Mouse (Mus musculus) liver, embryonic 15.5 days (tissue): ENCODE data around the gene Itgam. TPM values are rescaled to one million over a fixed set of nuclear protein-coding genes. Genes with fewer than 3 reads are reported as not detected.
"Not testable (repeated sequence)": the region's sequence is repeated elsewhere in the genome, so short reads cannot be mapped to it uniquely, and the experiment has no call there.

Experiments
- ATAC-seq: fragments of 200-750 bp; cut with Nextera tagmentation; 2 replicates; pipeline ENCODE4 v1.8.0; 2017; ENCODE audit warnings: moderate number of reproducible peaks, mild to moderate bottlenecking, moderate library complexity; ENCODE audit not compliant: insufficient read depth
- H3K27ac ChIP-seq: fragments of 300-500 bp; sonication (generic); replicated peaks from 2 replicates; pipeline ENCODE4 v1.5.1; 2015; ENCODE audit warnings: mild to moderate bottlenecking, inconsistent platforms
- H3K27me3 ChIP-seq: fragments of 300-500 bp; sonication (generic); 2 replicates; pipeline ENCODE4 v1.6.1; 2015; ENCODE audit warnings: mild to moderate bottlenecking, inconsistent platforms
- H3K36me3 ChIP-seq: fragments of 300-500 bp; sonication (generic); replicated peaks from 2 replicates; pipeline ENCODE4 v1.6.1; 2015; ENCODE audit warnings: moderate library complexity, mild to moderate bottlenecking, inconsistent platforms
- H3K4me1 ChIP-seq: fragments of 300-500 bp; sonication (generic); replicated peaks from 2 replicates; pipeline ENCODE4 v1.6.1; 2015; ENCODE audit warnings: inconsistent platforms
- H3K4me2 ChIP-seq: fragments of 300-500 bp; sonication (generic); 2 replicates; pipeline ENCODE4 v1.6.1; 2015; ENCODE audit warnings: moderate library complexity, mild to moderate bottlenecking, inconsistent platforms
- H3K4me3 ChIP-seq: fragments of 300-500 bp; sonication (generic); replicated peaks from 2 replicates; pipeline ENCODE4 v1.5.1; 2015; ENCODE audit warnings: mild to moderate bottlenecking, inconsistent platforms
- H3K9ac ChIP-seq: fragments of 300-500 bp; sonication (generic); 2 replicates; pipeline ENCODE4 v1.6.1; 2015; ENCODE audit warnings: moderate library complexity, mild to moderate bottlenecking, inconsistent platforms
- H3K9me3 ChIP-seq: fragments of 300-500 bp; sonication (generic); replicated peaks from 2 replicates; pipeline ENCODE4 v1.6.1; 2016; ENCODE audit warnings: inconsistent platforms
- WGBS: fragments of 180-500 bp; shearing (Covaris S2); methylation state at CpG from one replicate; pipeline ENCODE4 v1.1.7; 2015; ENCODE audit warnings: mixed read lengths; ENCODE audit not compliant: insufficient replicate concordance; 5-methylcytosine and 5-hydroxymethylcytosine counted together
- polyA plus RNA-seq: library from polyadenylated mRNA; unstranded; fragments of >200 nt; fragmentation: Nextera tagmentation; extraction: Ambion mirVana; gene quantifications from 2 replicates; pipeline ENCODE4 v1.2.1, GENCODE M21; 2015

Itgam gene
- polyA plus RNA-seq, 1 experiment from 2014 or later: 6.0 TPM

DNA sequence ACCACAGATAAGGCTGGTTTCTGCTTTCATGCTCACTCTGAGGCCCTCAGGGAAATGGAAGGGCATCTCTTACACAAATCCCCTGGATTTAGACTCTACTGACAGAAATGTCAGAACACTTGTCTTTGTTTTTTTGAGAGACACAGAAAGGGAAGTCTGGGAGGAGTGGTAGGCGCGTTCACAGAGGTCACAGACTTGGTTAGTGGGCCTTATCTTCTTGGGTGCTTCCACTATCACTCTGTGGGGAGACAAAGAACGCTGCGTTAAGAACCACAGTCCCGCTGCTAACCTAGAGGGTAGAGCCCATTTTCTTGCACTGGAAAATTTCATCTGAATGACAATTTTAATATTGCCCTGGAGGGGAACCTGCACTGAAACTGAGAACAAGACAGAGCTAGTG lies 69.7 kb downstream of the Itgam start:
- H3K4me2 ChIP-seq: no peak overlapping the region
- ATAC-seq: no peak
- no peaks in the 10 kb centered on the region; the same call in 1 of the 2 replicates for H3K4me1 ChIP-seq
- 9% methylated on average over 5 of the region's 5 CpGs for whole genome bisulfite sequencing
- no peaks in the 10 kb centered on the region for H3K27me3 ChIP-seq
- H3K36me3 ChIP-seq: no peaks in the 10 kb centered on the region
- no peak overlapping the region for H3K27ac ChIP-seq
- H3K4me3 ChIP-seq: no peak overlapping the region
- H3K9ac ChIP-seq: no peak overlapping the region
- no peaks in the 10 kb centered on the region for H3K9me3 ChIP-seq

DNA sequence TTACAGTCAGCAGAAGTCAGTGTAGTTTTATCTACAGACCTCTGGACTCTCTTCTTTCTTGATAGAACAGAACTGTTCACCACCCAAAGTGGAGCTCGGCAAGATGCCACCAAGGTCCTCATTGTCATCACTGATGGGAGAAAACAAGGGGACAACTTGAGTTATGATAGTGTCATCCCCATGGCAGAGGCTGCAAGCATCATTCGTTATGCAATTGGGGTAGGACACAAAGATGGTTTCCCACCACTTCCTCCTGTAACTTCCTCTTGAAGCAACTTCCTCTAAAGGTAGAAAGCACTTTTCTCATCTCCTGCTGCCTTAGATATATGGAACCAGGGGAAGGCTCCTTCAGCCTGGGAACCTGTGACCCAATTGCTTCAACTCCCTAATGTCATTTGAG lies 71.2 kb downstream of the Itgam start:
- Histone ChIP-seq H3K4me3 (no peak overlapping the region), H3K27me3 (no peaks in the 10 kb centered on the region), H3K4me2 (no peak overlapping the region), H3K27ac (no peak overlapping the region), H3K4me1 (no peaks in the 10 kb centered on the region; the same call in 1 of the 2 replicates), H3K9me3 (no peaks in the 10 kb centered on the region), H3K9ac (no peak overlapping the region), H3K36me3 (no peaks in the 10 kb centered on the region)
- no peak for ATAC-seq
- 17% methylated on average over 2 of the region's 2 CpGs for WGBS

DNA sequence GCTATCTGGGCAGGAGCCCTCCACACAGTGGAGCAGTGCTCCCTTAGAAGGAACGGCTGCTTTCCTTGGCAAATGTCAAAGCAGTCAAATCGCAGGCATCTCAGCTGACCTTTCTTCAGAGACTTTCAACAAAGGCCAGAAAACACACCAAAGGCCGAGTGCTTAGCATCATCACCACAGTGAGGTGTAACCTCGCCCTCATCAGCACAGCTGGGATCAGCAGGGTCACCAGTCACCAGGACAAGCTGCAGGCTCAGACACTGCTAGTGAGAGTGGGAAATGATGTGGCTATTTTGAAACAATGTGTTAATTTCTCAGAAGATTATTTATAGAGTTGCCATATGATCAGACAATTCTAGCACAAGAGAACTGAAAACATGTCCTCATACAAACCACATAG lies 74.5 kb downstream of the Itgam start:
- Histone ChIP-seq H3K9me3 (no peaks in the 10 kb centered on the region), H3K9ac (no peak overlapping the region), H3K4me3 (no peak overlapping the region), H3K27me3 (no peaks in the 10 kb centered on the region), H3K36me3 (no peaks in the 10 kb centered on the region), H3K4me1 (no peaks in the 10 kb centered on the region; the same call in 1 of the 2 replicates), H3K4me2 (no peak overlapping the region), H3K27ac (no peak overlapping the region)
- 39% methylated on average over 4 of the region's 4 CpGs for WGBS
- no peak for ATAC-seq

DNA sequence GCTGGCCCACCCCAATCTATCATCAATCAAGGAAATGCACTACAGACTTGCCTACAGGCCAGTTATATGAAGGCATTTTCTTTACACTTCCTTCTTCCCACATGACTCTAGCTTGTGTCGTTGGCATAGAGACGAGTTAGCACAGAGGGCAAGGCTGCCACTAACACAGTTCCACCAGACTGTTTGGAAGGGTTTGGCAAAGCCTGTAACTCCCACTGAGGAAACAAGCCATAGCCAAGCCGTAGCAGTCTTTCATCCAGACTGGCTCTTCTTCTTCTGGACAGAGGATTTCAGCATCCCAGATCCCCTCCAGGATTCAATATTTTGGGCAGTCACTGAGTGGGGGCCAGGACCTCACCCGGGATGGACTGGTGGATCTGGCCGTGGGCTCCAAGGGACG lies 77.2 kb downstream of the Itgam start:
- H3K9ac ChIP-seq: no peak overlapping the region
- WGBS: 69% methylated on average over 6 of the region's 6 CpGs
- H3K4me3 ChIP-seq: no peak overlapping the region
- no peaks in the 10 kb centered on the region for H3K27me3 ChIP-seq
- ATAC-seq: no peak
- H3K4me1 ChIP-seq: no peaks in the 10 kb centered on the region
- no peak overlapping the region for H3K27ac ChIP-seq
- no peaks in the 10 kb centered on the region for H3K9me3 ChIP-seq
- no peaks in the 10 kb centered on the region for H3K36me3 ChIP-seq
- H3K4me2 ChIP-seq: no peak overlapping the region

DNA sequence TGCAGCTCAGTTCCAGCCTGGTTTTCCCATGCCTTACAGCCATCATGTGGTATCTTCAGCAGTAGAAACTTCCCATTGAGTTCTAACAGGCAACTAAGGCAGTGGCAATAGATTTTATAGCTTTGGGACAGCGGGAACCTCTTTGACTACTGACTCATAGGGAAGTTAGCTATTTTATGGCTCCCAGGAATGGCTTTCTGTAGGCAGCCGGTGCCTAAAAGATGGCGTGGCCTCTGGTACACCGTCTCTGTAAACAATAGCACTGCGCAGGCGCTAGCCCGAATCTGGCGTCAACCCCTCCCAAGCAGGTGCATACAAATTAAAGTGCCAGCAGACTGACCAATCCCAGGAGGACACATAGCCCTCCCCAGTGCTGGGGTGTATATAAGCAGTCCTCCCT lies 88.5 kb downstream of the Itgam start:
- Histone ChIP-seq H3K36me3 (no peaks in the 10 kb centered on the region), H3K27ac (no peak overlapping the region), H3K4me2 (no peak overlapping the region), H3K9ac (no peak overlapping the region), H3K27me3 (no peaks in the 10 kb centered on the region), H3K9me3 (no peaks in the 10 kb centered on the region), H3K4me3 (no peak overlapping the region), H3K4me1 (no peaks in the 10 kb centered on the region)
- no peak for ATAC-seq
- 79% methylated on average over 8 of the region's 8 CpGs for WGBS

DNA sequence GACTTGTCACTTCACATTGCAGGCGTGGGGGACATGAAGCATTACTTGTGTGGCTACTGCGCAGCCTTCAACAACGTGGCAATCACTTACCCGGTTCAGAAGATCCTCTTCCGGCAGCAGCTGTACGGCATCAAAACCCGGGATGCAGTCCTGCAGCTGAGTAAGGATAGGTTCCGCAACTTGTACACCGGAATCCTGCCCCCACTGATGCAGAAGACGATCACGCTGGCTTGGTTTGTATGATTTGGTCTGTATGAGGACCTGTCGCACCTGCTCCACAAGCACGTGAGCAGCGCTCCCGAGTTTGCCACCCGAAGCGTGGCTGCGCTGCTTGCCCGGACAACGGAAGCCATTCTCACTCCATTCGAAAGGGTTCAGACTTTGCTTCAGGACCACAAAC lies 91.6 kb downstream of the Itgam start, which contains the start of gene Itgad:
Gene Itgad (plus strand): TSS at position 301 of the 400 bp plus-strand sequence.
- Histone ChIP-seq H3K9me3 (no peaks in the 10 kb centered on the region), H3K36me3 (no peaks in the 10 kb centered on the region), H3K27me3 (no peaks in the 10 kb centered on the region), H3K4me1 (no peaks in the 10 kb centered on the region), H3K9ac (no peak within 1 kb of the TSS), H3K27ac (no peak within 1 kb of the TSS), H3K4me2 (no peak within 1 kb of the TSS), H3K4me3 (no peak within 1 kb of the TSS)
- ATAC-seq: no peak
- 84% methylated on average over 21 of the region's 21 CpGs for WGBS

DNA sequence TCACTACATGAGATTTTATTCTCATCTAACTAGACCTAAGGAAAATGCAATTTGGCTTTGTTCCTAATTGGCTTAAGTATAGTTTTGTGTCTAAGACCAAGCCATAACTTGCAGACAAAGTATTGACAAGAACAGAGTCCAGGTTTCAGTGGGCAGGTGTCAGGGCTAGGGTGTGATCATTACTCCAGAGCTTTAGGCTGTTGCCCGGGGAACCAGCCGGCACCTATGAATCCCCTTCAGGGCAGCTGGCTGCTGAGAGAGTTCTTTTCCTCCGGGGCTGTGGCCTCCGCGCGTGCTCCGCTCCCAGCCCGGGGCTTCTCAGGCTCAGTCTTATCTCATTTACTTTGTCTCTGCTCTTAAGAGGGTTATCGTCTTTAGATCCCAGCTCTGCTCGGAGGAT lies 92.5 kb downstream of the Itgam start:
- no peak for ATAC-seq

DNA sequence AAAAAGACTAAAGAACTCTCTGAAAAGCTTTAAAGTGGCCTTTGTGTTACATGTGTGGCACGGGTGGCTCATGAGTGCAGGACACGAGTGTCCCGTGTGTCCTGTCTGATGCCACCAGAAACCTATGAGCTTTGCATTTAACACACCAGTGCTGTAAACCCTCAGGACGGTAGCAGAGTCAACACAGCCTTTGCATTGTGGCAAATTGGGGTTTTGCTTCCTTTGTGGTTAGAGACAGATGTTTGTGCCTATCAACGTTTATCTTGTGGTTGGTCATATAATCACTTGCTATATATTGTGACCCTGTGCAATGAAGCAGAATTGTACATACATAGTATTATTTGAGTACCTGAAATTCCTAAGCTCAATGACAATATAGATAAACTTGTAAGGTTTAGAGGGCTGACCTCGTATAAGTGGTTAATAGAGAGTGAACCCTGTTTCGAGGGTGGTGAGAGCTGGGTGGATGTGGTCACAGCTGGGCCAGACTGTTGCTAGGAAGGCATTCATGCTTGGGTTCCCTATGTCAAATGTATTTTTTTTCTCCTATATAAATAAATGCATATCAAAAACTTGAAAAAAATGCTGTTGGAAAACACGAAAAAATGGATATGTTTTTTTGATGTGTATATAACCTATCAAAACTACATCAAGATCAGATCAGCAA lies 96.4 kb downstream of the Itgam start:
- WGBS: 15% methylated on average over 8 of the region's 8 CpGs
- not testable (repeated sequence) for H3K4me3 ChIP-seq, H3K4me1 ChIP-seq, H3K27ac ChIP-seq, H3K4me2 ChIP-seq, H3K36me3 ChIP-seq, H3K9me3 ChIP-seq, H3K27me3 ChIP-seq, H3K9ac ChIP-seq, ATAC-seq

More for the DNA sequence above, 92.5 kb downstream of the Itgam start:
- Histone ChIP-seq H3K27me3 (no peaks in the 10 kb centered on the region), H3K4me3 (no peak overlapping the region), H3K4me1 (no peaks in the 10 kb centered on the region), H3K9ac (no peak overlapping the region), H3K36me3 (no peaks in the 10 kb centered on the region), H3K4me2 (no peak overlapping the region), H3K9me3 (no peaks in the 10 kb centered on the region), H3K27ac (no peak overlapping the region)
- WGBS: 62% methylated on average over 10 of the region's 10 CpGs

DNA sequence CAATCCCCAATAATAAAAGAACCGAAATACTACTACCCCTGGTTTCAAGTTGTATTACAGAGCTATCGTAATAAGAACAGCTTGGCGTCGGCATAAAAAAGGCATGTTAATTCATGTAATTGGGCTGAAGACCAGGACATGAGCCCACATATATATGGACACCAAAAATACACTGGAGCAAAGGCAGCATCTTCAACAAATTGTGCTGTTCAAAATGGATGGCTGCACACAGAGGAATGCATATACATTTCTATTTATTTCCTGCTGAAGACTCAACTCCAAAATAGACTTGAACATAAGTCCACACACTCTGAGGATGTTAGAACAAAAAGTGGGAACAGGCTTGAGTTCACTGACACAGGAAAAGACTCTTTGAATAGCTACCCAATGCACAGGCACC lies 101.6 kb downstream of the Itgam start:
- no peaks in the 10 kb centered on the region for H3K36me3 ChIP-seq
- H3K4me2 ChIP-seq: no peak overlapping the region
- H3K27ac ChIP-seq: no peak overlapping the region
- no peaks in the 10 kb centered on the region for H3K27me3 ChIP-seq
- H3K9ac ChIP-seq: no peak overlapping the region
- H3K9me3 ChIP-seq: no peaks in the 10 kb centered on the region
- ATAC-seq: no peak
- no peak overlapping the region for H3K4me3 ChIP-seq
- H3K4me1 ChIP-seq: no peaks in the 10 kb centered on the region
- WGBS: 82% methylated on average over 4 of the region's 4 CpGs

DNA sequence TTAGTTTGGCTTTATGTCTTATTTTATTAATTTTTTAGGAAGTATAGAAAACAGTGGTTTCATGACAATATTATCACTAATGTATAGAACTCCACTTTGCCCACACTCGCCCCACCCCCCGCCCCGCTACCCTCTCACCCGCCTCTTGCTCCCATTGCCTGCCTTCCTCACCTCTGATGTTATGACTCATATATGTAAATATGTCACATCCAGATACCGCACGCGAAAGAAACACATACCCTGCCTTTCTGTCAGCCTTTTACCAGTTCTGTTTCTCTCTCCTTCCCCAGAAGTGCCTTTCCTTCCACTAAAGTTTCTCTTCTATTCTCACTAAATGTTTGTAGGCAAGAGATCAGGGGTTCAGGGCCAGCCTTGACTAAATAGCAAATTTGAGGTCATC lies 104.0 kb downstream of the Itgam start:
- no peaks in the 10 kb centered on the region for H3K36me3 ChIP-seq
- H3K9me3 ChIP-seq: no peaks in the 10 kb centered on the region
- H3K9ac ChIP-seq: no peak overlapping the region
- H3K27ac ChIP-seq: no peak overlapping the region
- no peak overlapping the region for H3K4me3 ChIP-seq
- ATAC-seq: no peak
- H3K4me2 ChIP-seq: no peak overlapping the region
- no peaks in the 10 kb centered on the region for H3K27me3 ChIP-seq
- WGBS: 70% methylated on average over 7 of the region's 7 CpGs
- H3K4me1 ChIP-seq: no peaks in the 10 kb centered on the region
